Mouse (Mus musculus): ENCODE measurements around the gene Stag1. TPM values are rescaled to one million over a fixed set of nuclear protein-coding genes. Genes with fewer than 3 reads are reported as not detected.
A peak's percentile ranks its signal among the peaks of the same experiment; 100 is the strongest.

Stag1 gene
- polyA plus RNA-seq, 1 experiment from 2014 or later: 23.9 TPM

DNA sequence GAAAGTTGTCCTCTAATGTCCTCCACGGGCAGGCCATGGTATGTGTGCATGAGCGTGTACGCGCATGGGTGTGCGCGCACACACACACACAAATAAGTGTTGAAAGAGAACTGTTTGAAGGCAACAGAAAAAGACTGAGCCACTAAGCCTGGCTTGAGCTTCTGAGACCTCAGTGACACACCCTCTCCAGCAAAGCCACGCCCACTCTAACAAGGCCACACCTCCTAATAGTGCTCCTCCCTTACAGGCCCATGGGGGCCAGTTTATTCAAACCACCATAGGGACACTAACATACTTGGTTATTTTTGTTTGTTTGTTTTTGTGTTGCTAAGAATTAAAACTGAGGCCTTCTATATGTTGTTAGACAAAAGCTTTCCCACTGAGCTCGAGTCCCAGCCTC lies 1.3 kb upstream of the Stag1 start:
- H3K4me3 ChIP-seq (ENCODE audit: low read length): no peak overlapping the region
- H3K4me2 ChIP-seq (ENCODE audit: low read depth, low read length): no peak overlapping the region
- H3K4me1 ChIP-seq (ENCODE audit: control insufficient read depth, insufficient read depth, low read length): peaks cover 2% of the 10 kb centered on the region; the same call in 1 of the 2 replicates
- WGBS: 84% methylated on average over 8 of the region's 8 CpGs
- no peaks in the 10 kb centered on the region for H3K36me3 ChIP-seq (ENCODE audit: control insufficient read depth, insufficient read depth)
- H3K27me3 ChIP-seq (ENCODE audit: control insufficient read depth, insufficient read depth, low read length): no peaks in the 10 kb centered on the region
- no peak overlapping the region for H3K9ac ChIP-seq (ENCODE audit: low read length)
- H3K9me3 ChIP-seq (replicated peaks; ENCODE audit: control insufficient read depth, low read length): no peaks in the 10 kb centered on the region; the same call in 1 of the 2 replicates
- ATAC-seq (replicated peaks; ENCODE audit: extremely low read depth, insufficient read depth, low FRiP score): no peak
- no peak overlapping the region for H3K27ac ChIP-seq (ENCODE audit: low read length)

DNA sequence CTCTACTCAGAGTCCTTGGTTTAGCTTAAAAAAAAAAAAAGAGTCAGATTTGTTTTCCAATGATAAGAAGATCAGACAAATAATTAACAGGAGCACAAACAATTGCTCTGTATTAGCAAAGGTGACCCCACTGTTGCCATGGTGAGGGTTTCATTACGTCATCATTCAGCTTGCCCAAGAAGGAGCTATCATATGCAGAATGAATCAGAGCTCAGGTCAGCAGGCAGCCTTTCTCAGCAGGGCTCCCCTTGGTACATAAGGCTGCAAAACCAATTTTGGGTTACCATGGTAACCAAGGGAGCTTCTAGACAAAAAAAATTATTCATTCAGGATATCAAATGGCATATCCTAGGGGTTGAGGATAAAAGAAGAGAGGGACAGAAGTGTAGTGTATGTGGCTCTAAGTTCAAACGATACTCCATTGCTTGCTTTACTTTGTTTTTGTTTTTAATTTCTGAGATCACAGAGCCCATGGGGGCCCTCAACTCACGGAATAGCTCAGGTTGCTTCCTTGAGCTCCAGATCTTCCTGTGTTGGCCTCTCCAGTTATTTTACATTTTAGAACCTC lies 2.2 kb downstream of the Stag1 start:
- Histone ChIP-seq H3K4me3 (ENCODE audit: low read length) (no peak overlapping the region), H3K9ac (ENCODE audit: low read length) (no peak overlapping the region), H3K4me2 (ENCODE audit: low read depth, low read length) (no peak overlapping the region), H3K9me3 (replicated peaks; ENCODE audit: control insufficient read depth, low read length) (no peaks in the 10 kb centered on the region; the same call in 1 of the 2 replicates), H3K36me3 (ENCODE audit: control insufficient read depth, insufficient read depth) (no peaks in the 10 kb centered on the region), H3K27ac (ENCODE audit: low read length) (no peak overlapping the region), H3K4me1 (ENCODE audit: control insufficient read depth, insufficient read depth, low read length) (peaks cover 2% of the 10 kb centered on the region; the same call in 1 of the 2 replicates), H3K27me3 (ENCODE audit: control insufficient read depth, insufficient read depth, low read length) (no peaks in the 10 kb centered on the region)
- ATAC-seq (replicated peaks; ENCODE audit: extremely low read depth, insufficient read depth, low FRiP score): no peak
- WGBS: 77% methylated on average over 3 of the region's 3 CpGs

DNA sequence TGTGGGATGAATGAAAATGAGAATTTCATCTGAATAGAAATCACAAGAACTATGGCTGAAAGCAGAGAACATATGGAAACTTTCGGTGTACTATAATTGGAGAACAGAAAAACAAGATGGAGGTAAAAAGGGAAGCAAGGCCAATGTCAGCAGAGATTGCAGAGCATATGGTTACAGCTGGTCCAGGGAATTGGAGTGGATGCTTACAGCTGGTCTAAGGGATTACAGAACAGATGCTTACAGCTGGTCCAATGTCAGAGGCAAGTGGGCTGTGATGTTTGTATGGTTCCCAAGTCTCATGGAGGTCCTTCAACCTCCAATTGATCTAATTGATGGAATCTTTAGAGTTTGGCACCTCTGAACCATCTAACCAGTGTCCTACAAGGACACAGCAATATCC lies 4.5 kb downstream of the Stag1 start:
- H3K4me2 ChIP-seq (ENCODE audit: low read depth, low read length): no peak overlapping the region
- H3K4me1 ChIP-seq (ENCODE audit: control insufficient read depth, insufficient read depth, low read length): peaks cover 5% of the 10 kb centered on the region
- H3K9ac ChIP-seq (ENCODE audit: low read length): no peak overlapping the region
- H3K36me3 ChIP-seq (ENCODE audit: control insufficient read depth, insufficient read depth): no peaks in the 10 kb centered on the region
- no peak overlapping the region for H3K4me3 ChIP-seq (ENCODE audit: low read length)
- H3K9me3 ChIP-seq (replicated peaks; ENCODE audit: control insufficient read depth, low read length): no peaks in the 10 kb centered on the region; the same call in 1 of the 2 replicates
- no peaks in the 10 kb centered on the region for H3K27me3 ChIP-seq (ENCODE audit: control insufficient read depth, insufficient read depth, low read length)
- no peak overlapping the region for H3K27ac ChIP-seq (ENCODE audit: low read length)
- 80% methylated on average over 1 of the region's 1 CpGs for WGBS
- ATAC-seq (replicated peaks; ENCODE audit: extremely low read depth, insufficient read depth, low FRiP score): no peak

DNA sequence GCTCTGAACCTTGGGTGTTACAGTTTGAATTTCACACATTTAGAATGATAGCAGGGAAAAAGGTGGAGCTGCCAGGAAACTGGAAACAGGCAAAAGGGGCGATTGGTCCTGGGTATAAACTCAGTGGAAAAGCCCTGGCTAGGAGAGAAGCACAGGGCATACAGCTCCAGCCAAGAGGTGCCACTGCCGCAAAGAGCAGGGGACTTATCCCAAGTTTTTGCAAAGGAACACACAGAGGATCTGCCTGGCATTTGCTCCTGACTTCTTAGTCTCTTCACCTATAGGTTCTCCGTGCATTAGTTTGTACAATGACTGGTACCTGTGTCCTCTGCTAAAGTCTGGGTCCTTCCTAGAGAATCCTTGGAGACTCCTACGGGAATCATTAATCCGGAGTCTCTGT lies 5.6 kb downstream of the Stag1 start:
- Histone ChIP-seq H3K4me1 (ENCODE audit: control insufficient read depth, insufficient read depth, low read length) (peaks cover 5% of the 10 kb centered on the region), H3K36me3 (ENCODE audit: control insufficient read depth, insufficient read depth) (no peaks in the 10 kb centered on the region)
- WGBS: 61% methylated on average over 5 of the region's 5 CpGs

DNA sequence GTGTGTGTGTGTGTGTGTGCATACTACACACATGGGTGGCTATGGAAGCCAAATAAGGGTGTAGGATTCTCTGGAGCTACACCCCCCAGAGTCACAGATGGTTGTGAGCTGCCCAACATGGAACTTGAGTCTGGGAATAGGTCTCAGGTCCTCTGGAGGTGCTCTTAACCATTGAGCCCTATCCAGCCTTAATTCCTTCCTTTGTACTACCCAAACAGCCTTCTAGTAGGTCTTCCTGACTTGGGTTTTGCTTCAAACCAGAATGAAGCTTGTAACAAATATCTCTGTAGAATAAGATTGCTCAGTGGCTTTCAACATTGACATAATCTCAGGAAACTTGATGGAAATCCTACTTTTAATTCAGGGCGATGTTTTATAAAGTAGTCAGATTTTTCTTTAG lies 7.9 kb downstream of the Stag1 start:
- no peaks in the 10 kb centered on the region for H3K27me3 ChIP-seq (ENCODE audit: control insufficient read depth, insufficient read depth, low read length)
- no peaks in the 10 kb centered on the region for H3K36me3 ChIP-seq (ENCODE audit: control insufficient read depth, insufficient read depth)
- no peak overlapping the region for H3K27ac ChIP-seq (ENCODE audit: low read length)
- H3K4me1 ChIP-seq (ENCODE audit: control insufficient read depth, insufficient read depth, low read length): peaks cover 3% of the 10 kb centered on the region
- H3K4me2 ChIP-seq (ENCODE audit: low read depth, low read length): no peak overlapping the region
- ATAC-seq (replicated peaks; ENCODE audit: extremely low read depth, insufficient read depth, low FRiP score): no peak
- WGBS: 87% methylated on average over 1 of the region's 1 CpGs
- no peak overlapping the region for H3K4me3 ChIP-seq (ENCODE audit: low read length)
- no peaks in the 10 kb centered on the region; the same call in 1 of the 2 replicates for H3K9me3 ChIP-seq (replicated peaks; ENCODE audit: control insufficient read depth, low read length)
- no peak overlapping the region for H3K9ac ChIP-seq (ENCODE audit: low read length)

More for the DNA sequence above, 5.6 kb downstream of the Stag1 start:
- H3K27me3 ChIP-seq (ENCODE audit: control insufficient read depth, insufficient read depth, low read length): no peaks in the 10 kb centered on the region
- no peaks in the 10 kb centered on the region; the same call in 1 of the 2 replicates for H3K9me3 ChIP-seq (replicated peaks; ENCODE audit: control insufficient read depth, low read length)
- H3K9ac ChIP-seq (ENCODE audit: low read length): no peak overlapping the region
- H3K4me3 ChIP-seq (ENCODE audit: low read length): no peak overlapping the region
- no peak overlapping the region for H3K4me2 ChIP-seq (ENCODE audit: low read depth, low read length)
- no peak for ATAC-seq (replicated peaks; ENCODE audit: extremely low read depth, insufficient read depth, low FRiP score)
- no peak overlapping the region for H3K27ac ChIP-seq (ENCODE audit: low read length)

- no peaks in the 10 kb centered on the region for H3K36me3 ChIP-seq (ENCODE audit: control insufficient read depth, insufficient read depth)
- ATAC-seq (replicated peaks; ENCODE audit: extremely low read depth, insufficient read depth, low FRiP score): no peak; the same call in 1 of the 2 replicates
- no peaks in the 10 kb centered on the region for H3K27me3 ChIP-seq (ENCODE audit: control insufficient read depth, insufficient read depth, low read length)
- peaks cover 3% of the 10 kb centered on the region for H3K4me1 ChIP-seq (ENCODE audit: control insufficient read depth, insufficient read depth, low read length)
- no peak overlapping the region for H3K4me3 ChIP-seq (ENCODE audit: low read length)
- WGBS: 40% methylated on average over 7 of the region's 7 CpGs
- H3K9ac ChIP-seq (ENCODE audit: low read length): no peak overlapping the region
- H3K27ac ChIP-seq (ENCODE audit: low read length): no peak overlapping the region
- H3K9me3 ChIP-seq (replicated peaks; ENCODE audit: control insufficient read depth, low read length): no peaks in the 10 kb centered on the region; the same call in 1 of the 2 replicates
- no peak overlapping the region for H3K4me2 ChIP-seq (ENCODE audit: low read depth, low read length)
These were observed 8.5 kb downstream of the Stag1 start for GRCm38 (mm10) chr9:100605985-100606554.

DNA sequence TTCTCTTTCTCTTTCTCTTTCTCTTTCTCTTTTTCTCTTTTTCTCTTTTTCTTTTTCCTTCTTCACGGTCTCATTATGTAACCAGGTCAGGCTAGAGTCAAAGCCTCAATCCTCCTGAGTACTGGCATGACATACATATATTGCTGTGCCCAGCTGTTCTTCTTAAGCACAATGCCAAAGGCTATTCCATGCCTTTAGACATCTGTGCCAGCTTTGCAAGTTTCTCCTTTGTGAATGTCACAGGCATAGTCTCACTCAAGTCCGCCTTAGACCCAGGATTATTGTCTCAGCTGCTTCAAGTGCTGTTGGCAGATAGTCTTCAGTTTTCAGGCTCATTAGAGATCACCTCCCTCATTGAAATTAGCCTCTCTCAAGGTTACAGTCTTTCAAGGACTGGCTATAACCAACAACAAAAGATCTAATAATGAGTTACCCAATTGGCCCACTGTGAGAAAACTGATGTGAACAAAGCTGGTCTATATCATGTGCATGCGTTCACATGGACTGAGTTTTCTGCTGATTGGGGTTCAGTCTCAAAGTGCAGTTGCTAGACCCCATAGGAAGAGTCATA lies 16.0 kb downstream of the Stag1 start:
- no peaks in the 10 kb centered on the region for H3K27me3 ChIP-seq (ENCODE audit: control insufficient read depth, insufficient read depth, low read length)
- no peaks in the 10 kb centered on the region for H3K4me1 ChIP-seq (ENCODE audit: control insufficient read depth, insufficient read depth, low read length)
- ATAC-seq (replicated peaks; ENCODE audit: extremely low read depth, insufficient read depth, low FRiP score): no peak
- WGBS: 90% methylated on average over 3 of the region's 3 CpGs
- no peak overlapping the region for H3K4me3 ChIP-seq (ENCODE audit: low read length)
- H3K27ac ChIP-seq (ENCODE audit: low read length): no peak overlapping the region
- H3K9ac ChIP-seq (ENCODE audit: low read length): no peak overlapping the region
- H3K36me3 ChIP-seq (ENCODE audit: control insufficient read depth, insufficient read depth): no peaks in the 10 kb centered on the region
- H3K4me2 ChIP-seq (ENCODE audit: low read depth, low read length): no peak overlapping the region
- H3K9me3 ChIP-seq (replicated peaks; ENCODE audit: control insufficient read depth, low read length): no peaks in the 10 kb centered on the region

DNA sequence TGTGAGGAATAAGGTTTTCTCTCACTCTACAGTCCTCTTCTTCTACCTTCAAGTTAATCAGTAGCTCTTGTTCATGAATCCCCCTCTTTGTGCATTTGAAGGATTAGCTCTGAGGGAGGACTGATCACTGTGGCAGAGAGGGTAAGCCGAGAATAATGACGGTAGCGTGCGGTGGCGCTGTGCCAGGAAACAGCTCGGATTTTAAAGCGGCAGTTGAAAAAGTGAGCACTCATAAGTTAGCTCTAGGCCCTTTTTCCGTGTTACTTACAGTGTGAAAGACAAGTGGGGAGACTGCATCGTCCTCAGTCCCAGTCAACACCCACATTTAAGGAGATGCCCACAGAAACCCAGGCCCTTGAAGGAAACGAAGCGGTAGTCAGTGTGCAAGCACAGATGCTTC lies 19.3 kb downstream of the Stag1 start:
- Histone ChIP-seq H3K4me2 (ENCODE audit: low read depth, low read length) (peak overlapping the region; percentile 20; the same call in 1 of the 2 replicates), H3K27me3 (ENCODE audit: control insufficient read depth, insufficient read depth, low read length) (no peaks in the 10 kb centered on the region), H3K9me3 (replicated peaks; ENCODE audit: control insufficient read depth, low read length) (no peaks in the 10 kb centered on the region), H3K4me1 (ENCODE audit: control insufficient read depth, insufficient read depth, low read length) (no peaks in the 10 kb centered on the region), H3K36me3 (ENCODE audit: control insufficient read depth, insufficient read depth) (no peaks in the 10 kb centered on the region), H3K4me3 (ENCODE audit: low read length) (peak overlapping the region; percentile 5; the same call in 1 of the 2 replicates), H3K27ac (ENCODE audit: low read length) (no peak overlapping the region), H3K9ac (ENCODE audit: low read length) (peak overlapping the region; percentile 36; the same call in 1 of the 2 replicates)
- ATAC-seq (replicated peaks; ENCODE audit: extremely low read depth, insufficient read depth, low FRiP score): no peak
- WGBS: 34% methylated on average over 11 of the region's 11 CpGs

GRCm38 (mm10) chr9:100626258-100626657 lies 28.7 kb downstream of the Stag1 start:
- H3K27ac ChIP-seq (ENCODE audit: low read length): no peak overlapping the region
- no peak overlapping the region for H3K4me3 ChIP-seq (ENCODE audit: low read length)
- no peaks in the 10 kb centered on the region for H3K36me3 ChIP-seq (ENCODE audit: control insufficient read depth, insufficient read depth)
- H3K4me1 ChIP-seq (ENCODE audit: control insufficient read depth, insufficient read depth, low read length): no peaks in the 10 kb centered on the region
- 71% methylated on average over 2 of the region's 2 CpGs for WGBS
- no peak for ATAC-seq (replicated peaks; ENCODE audit: extremely low read depth, insufficient read depth, low FRiP score)
- H3K4me2 ChIP-seq (ENCODE audit: low read depth, low read length): no peak overlapping the region
- H3K9ac ChIP-seq (ENCODE audit: low read length): no peak overlapping the region
- no peaks in the 10 kb centered on the region for H3K9me3 ChIP-seq (replicated peaks; ENCODE audit: control insufficient read depth, low read length)
- no peaks in the 10 kb centered on the region for H3K27me3 ChIP-seq (ENCODE audit: control insufficient read depth, insufficient read depth, low read length)

Data from heart, embryonic 16.5 days (tissue).